ENCODE assay signal across 14 mouse cellular contexts in genomic region chr17:52078496-52078895, GRCm38 (mm10).
DNase-seq lines count a peak whose midpoint lies in the region; ATAC-seq and TF ChIP-seq lines count a peak whose summit lies in the region.
"Had no signal": no experiment of that assay in that cellular context is flagged by ENCODE, and none has a peak within 500 bp of the region (broad histone marks: within the 10 kb centered on the region; RNA-seq: fewer than 3 reads in every experiment).

No protein-coding gene starts in this region.

- TF ChIP-seq CTCF in layer of hippocampus, adult 2 months (conservative IDR thresholded peaks at IDR 0.05): no peak
- no peak for TF ChIP-seq CTCF in midbrain, postnatal 0 days (IDR thresholded peaks at IDR 0.05)

- no peaks in the 10 kb centered on the region for H3K27me3 ChIP-seq in midbrain, embryonic 14.5 days (ENCODE audit: control insufficient read depth, insufficient read depth, low read length)
- no peaks in the 10 kb centered on the region for H3K27me3 ChIP-seq in midbrain, embryonic 11.5 days (ENCODE audit: control insufficient read depth, insufficient read depth, low read length)
- no peaks in the 10 kb centered on the region for H3K27me3 ChIP-seq in midbrain, postnatal 0 days (ENCODE audit: insufficient read depth, low read length)
- H3K27me3 ChIP-seq in intestine, embryonic 15.5 days (replicated peaks): no peaks in the 10 kb centered on the region
- H3K27me3 ChIP-seq: liver, embryonic 13.5 days; stomach, embryonic 15.5 days had no signal

- no peaks in the 10 kb centered on the region for H3K9me3 ChIP-seq in midbrain, embryonic 14.5 days (ENCODE audit: control insufficient read depth, low read length)
- no peaks in the 10 kb centered on the region for H3K9me3 ChIP-seq in midbrain, embryonic 11.5 days (ENCODE audit: control insufficient read depth, low read length)
- no peaks in the 10 kb centered on the region for H3K9me3 ChIP-seq in midbrain, postnatal 0 days (ENCODE audit: low read length)
- no peaks in the 10 kb centered on the region for H3K9me3 ChIP-seq in intestine, embryonic 15.5 days
- H3K9me3 ChIP-seq: limb, embryonic 10.5 days; liver, embryonic 13.5 days; stomach, embryonic 15.5 days had no signal

- no peak overlapping the region for H3K9ac ChIP-seq in midbrain, embryonic 14.5 days (replicated peaks; ENCODE audit: low read length)
- no peak overlapping the region for H3K9ac ChIP-seq in midbrain, embryonic 11.5 days (ENCODE audit: low read length)
- no peak overlapping the region for H3K9ac ChIP-seq in midbrain, postnatal 0 days (replicated peaks; ENCODE audit: low read length, poor library complexity, severe bottlenecking)
- no peak overlapping the region for H3K9ac ChIP-seq in intestine, embryonic 15.5 days
- H3K9ac ChIP-seq: liver, embryonic 13.5 days; stomach, embryonic 15.5 days had no signal

- no peak for ATAC-seq in midbrain, embryonic 14.5 days (ENCODE audit: low FRiP score, low TSS enrichment)
- ATAC-seq in midbrain, embryonic 11.5 days (ENCODE audit: low FRiP score): no peak
- no peak for ATAC-seq in midbrain, postnatal 0 days (ENCODE audit: low FRiP score)
- ATAC-seq in intestine, embryonic 15.5 days: no peak
- ATAC-seq: lung, postnatal 0 days had no signal

- H3K4me1 ChIP-seq in midbrain, embryonic 14.5 days (ENCODE audit: control insufficient read depth, insufficient read depth, low read length): no peaks in the 10 kb centered on the region
- H3K4me1 ChIP-seq in midbrain, embryonic 11.5 days (ENCODE audit: control insufficient read depth, insufficient read depth, low read length): no peaks in the 10 kb centered on the region
- no peaks in the 10 kb centered on the region for H3K4me1 ChIP-seq in midbrain, postnatal 0 days (ENCODE audit: insufficient read depth, low read length)
- H3K4me1 ChIP-seq in intestine, embryonic 15.5 days (replicated peaks): no peaks in the 10 kb centered on the region
- H3K4me1 ChIP-seq: limb, embryonic 10.5 days; liver, embryonic 13.5 days; stomach, embryonic 15.5 days had no signal

- WGBS in midbrain, embryonic 14.5 days: 69% methylated on average over 8 of the region's 8 CpGs
- 80% methylated on average over 8 of the region's 8 CpGs for WGBS in midbrain, embryonic 11.5 days
- WGBS in midbrain, postnatal 0 days: 67% methylated on average over 8 of the region's 8 CpGs
- WGBS in intestine, embryonic 15.5 days: 69% methylated on average over 8 of the region's 8 CpGs

- H3K4me3 ChIP-seq in midbrain, embryonic 14.5 days (replicated peaks; ENCODE audit: low read depth, low read length): no peak overlapping the region
- H3K4me3 ChIP-seq in midbrain, embryonic 11.5 days (ENCODE audit: low read depth, low read length): no peak overlapping the region
- H3K4me3 ChIP-seq in layer of hippocampus, adult 2 months: no peak overlapping the region
- H3K4me3 ChIP-seq in midbrain, postnatal 0 days (ENCODE audit: low read depth, low read length): no peak overlapping the region
- no peak overlapping the region for H3K4me3 ChIP-seq in intestine, embryonic 15.5 days (replicated peaks)
- H3K4me3 ChIP-seq: limb, embryonic 10.5 days; liver, embryonic 13.5 days; stomach, embryonic 15.5 days had no signal

- peak; percentile 2 for DNase-seq in cerebellum, postnatal 36 days
- no peak for DNase-seq in cerebellum, adult 11-12 months
- peak; percentile 21 for DNase-seq in midbrain, embryonic 14.5 days
- no peak for DNase-seq in midbrain, embryonic 11.5 days (ENCODE audit: low spot score, missing footprints)
- DNase-seq in layer of hippocampus, adult 2 months (ENCODE audit: low spot score in 2 of 2): peak; percentile 10 to 30
- DNase-seq in midbrain, postnatal 0 days (ENCODE audit: low spot score): peak; percentile 62
- DNase-seq in urinary bladder, postnatal 36 days (ENCODE audit: low spot score in 2 of 2): no peak
- DNase-seq: kidney, adult 11 months; kidney, postnatal 36 days; liver, embryonic 13.5 days had no signal

- H3K27ac ChIP-seq in midbrain, embryonic 14.5 days (replicated peaks; ENCODE audit: low read depth, low read length): no peak overlapping the region
- no peak overlapping the region for H3K27ac ChIP-seq in midbrain, embryonic 11.5 days (ENCODE audit: low read depth, low read length)
- H3K27ac ChIP-seq in layer of hippocampus, adult 2 months: no peak overlapping the region
- H3K27ac ChIP-seq in midbrain, postnatal 0 days (ENCODE audit: low read depth, low read length): no peak overlapping the region
- no peak overlapping the region for H3K27ac ChIP-seq in intestine, embryonic 15.5 days
- H3K27ac ChIP-seq: limb, embryonic 10.5 days; liver, embryonic 13.5 days; stomach, embryonic 15.5 days had no signal

- H3K36me3 ChIP-seq in midbrain, embryonic 14.5 days (ENCODE audit: control insufficient read depth, insufficient read depth, low read length): no peaks in the 10 kb centered on the region
- H3K36me3 ChIP-seq in midbrain, embryonic 11.5 days (ENCODE audit: control insufficient read depth, insufficient read depth, low read length): no peaks in the 10 kb centered on the region
- H3K36me3 ChIP-seq in midbrain, postnatal 0 days (ENCODE audit: insufficient read depth, low read length): no peaks in the 10 kb centered on the region
- no peaks in the 10 kb centered on the region for H3K36me3 ChIP-seq in intestine, embryonic 15.5 days
- H3K36me3 ChIP-seq: limb, embryonic 10.5 days; liver, embryonic 13.5 days; stomach, embryonic 15.5 days had no signal

- no peak overlapping the region for H3K4me2 ChIP-seq in midbrain, embryonic 14.5 days (ENCODE audit: low read length)
- no peak overlapping the region for H3K4me2 ChIP-seq in midbrain, embryonic 11.5 days
- H3K4me2 ChIP-seq in midbrain, postnatal 0 days (ENCODE audit: low read depth, low read length, poor library complexity, severe bottlenecking): no peak overlapping the region
- H3K4me2 ChIP-seq in intestine, embryonic 15.5 days (replicated peaks): no peak overlapping the region
- H3K4me2 ChIP-seq: liver, embryonic 13.5 days; stomach, embryonic 15.5 days had no signal

Comparison
In these comparisons a context has a peak if more than half of its experiments do, and no peak if none do; other contexts are left out.
1. DNase-seq: peak in cerebellum, postnatal 36 days (2 of 2), midbrain, embryonic 14.5 days (single experiment), layer of hippocampus, adult 2 months (2 of 2) and midbrain, postnatal 0 days (single experiment); none in cerebellum, adult 11-12 months (single experiment), midbrain, embryonic 11.5 days (single experiment) and urinary bladder, postnatal 36 days (0 of 2).